Mouse (Mus musculus) spleen, adult 2 months (tissue): Measurements from ENCODE around the gene Chmp3. TPM values are rescaled to one million over a fixed set of nuclear protein-coding genes. Genes with fewer than 3 reads are reported as not detected.

Experiments used
- DNase-seq, 2 experiments: peaks; one replicate each; pipeline versions ENCODE4 v3.0.0 to v3.0.0-alpha.2; 2012 to 2021; ENCODE audit warnings: low spot score in 2 of 2, low read depth in 1 of 2
- H3K27ac ChIP-seq: fragments of 200-500 bp; 2 replicates; pipeline ENCODE4 v1.5.1; 2012; ENCODE audit warnings: low read length, inconsistent platforms; ENCODE audit not compliant: insufficient read depth
- H3K27me3 ChIP-seq: fragments of 200-500 bp; 2 replicates; pipeline ENCODE4 v1.6.1; 2012; ENCODE audit warnings: mild to moderate bottlenecking, moderate library complexity, low read length, inconsistent platforms; ENCODE audit not compliant: control insufficient read depth, insufficient read depth
- H3K36me3 ChIP-seq: fragments of 200-500 bp; 2 replicates; pipeline ENCODE4 v1.6.1; 2012; ENCODE audit warnings: mild to moderate bottlenecking, low read length, inconsistent platforms; ENCODE audit not compliant: control insufficient read depth, insufficient read depth
- H3K4me1 ChIP-seq: fragments of 200-500 bp; 2 replicates; pipeline ENCODE4 v1.6.1; 2011; ENCODE audit warnings: inconsistent platforms; ENCODE audit not compliant: control insufficient read depth, insufficient read depth, insufficient read length
- H3K4me3 ChIP-seq: fragments of 200-500 bp; 2 replicates; pipeline ENCODE4 v1.5.1; 2011; ENCODE audit warnings: mild to moderate bottlenecking, inconsistent platforms; ENCODE audit not compliant: insufficient read depth, insufficient read length; ENCODE audit errors: extremely low read depth
- CTCF ChIP-seq: fragments of 200-500 bp; IDR thresholded peaks from 2 replicates; pipeline ENCODE4 v1.5.1; 2011; ENCODE audit warnings: mild to moderate bottlenecking, inconsistent platforms; ENCODE audit not compliant: insufficient read depth, insufficient read length, insufficient replicate concordance; ENCODE audit errors: extremely low read depth
- POLR2A ChIP-seq: fragments of 200-500 bp; IDR thresholded peaks from 2 replicates; pipeline ENCODE4 v1.6.1; 2011; ENCODE audit warnings: low read depth, low read length, inconsistent platforms
- WGBS: fragments of 180-500 bp; shearing (Covaris S2); methylation state at CpG from one replicate; pipeline ENCODE4 v1.1.7; 2018; 5-methylcytosine and 5-hydroxymethylcytosine counted together
- polyA plus RNA-seq: library from polyadenylated mRNA; depleted of rRNA; stranded (reverse); fragments of >200 nt; gene quantifications from 2 replicates; pipeline ENCODE4 v1.2.3, GENCODE M21; 2012; rRNA removed

Gene Chmp3
- polyA plus RNA-seq = 14.6 and 15.3 TPM in 2 replicates

DNA sequence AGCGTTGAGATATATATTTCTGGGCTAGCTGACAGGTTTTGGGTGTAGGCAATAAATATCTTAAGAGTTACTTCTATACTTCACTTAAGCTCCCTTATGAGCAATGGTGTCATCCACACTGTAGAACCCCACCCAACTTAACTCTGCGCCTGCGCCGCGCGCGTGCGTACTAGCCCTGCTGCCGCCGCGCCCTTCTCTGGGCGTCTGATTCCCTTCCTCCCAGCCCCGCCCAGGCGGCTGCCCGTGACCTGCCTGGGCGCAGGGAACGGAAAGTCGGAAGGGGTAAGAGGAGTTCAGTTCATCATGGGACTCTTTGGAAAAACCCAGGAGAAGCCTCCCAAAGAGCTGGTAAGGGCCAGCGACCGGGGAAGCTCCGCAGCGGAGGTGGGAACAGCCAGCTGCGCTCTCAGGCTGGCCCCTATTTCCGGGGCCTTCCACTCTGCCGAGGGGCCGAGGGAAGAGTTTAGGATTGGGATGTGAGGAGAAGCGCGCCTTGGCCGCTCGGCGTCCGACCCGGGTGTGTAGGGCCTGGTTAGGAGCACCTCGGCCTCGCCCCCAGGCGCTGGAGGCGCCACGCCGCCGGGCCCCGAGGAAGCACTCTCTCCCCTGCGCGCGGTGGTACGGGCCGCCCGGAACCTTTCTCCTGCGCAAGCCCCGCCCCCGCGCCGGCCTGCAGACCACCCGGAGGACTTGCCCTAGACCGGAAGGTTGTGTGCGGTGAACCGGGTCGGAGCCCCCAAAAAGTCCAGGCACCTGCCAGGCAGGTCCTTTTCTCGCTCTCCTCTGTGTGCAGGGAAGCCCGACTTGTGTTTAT is at the start of gene Chmp3:
TSS of gene Chmp3 (plus strand) at position 112 of the 814 bp plus-strand sequence.
- peaks cover 2% of the 10 kb centered on the region; the same call in 1 of the 2 replicates for H3K4me1 ChIP-seq
- DNase-seq = peak; percentile 80 to 94
- WGBS = under 1% methylated on average over 59 of the region's 59 CpGs
- H3K36me3 ChIP-seq = no peaks in the 10 kb centered on the region
- H3K4me3 ChIP-seq = peak within 1 kb of the TSS; percentile 75
- TF ChIP-seq CTCF (no peak), POLR2A (peak; percentile 52)
- H3K27me3 ChIP-seq = no peaks in the 10 kb centered on the region
- peak within 1 kb of the TSS; percentile 98 for H3K27ac ChIP-seq

DNA sequence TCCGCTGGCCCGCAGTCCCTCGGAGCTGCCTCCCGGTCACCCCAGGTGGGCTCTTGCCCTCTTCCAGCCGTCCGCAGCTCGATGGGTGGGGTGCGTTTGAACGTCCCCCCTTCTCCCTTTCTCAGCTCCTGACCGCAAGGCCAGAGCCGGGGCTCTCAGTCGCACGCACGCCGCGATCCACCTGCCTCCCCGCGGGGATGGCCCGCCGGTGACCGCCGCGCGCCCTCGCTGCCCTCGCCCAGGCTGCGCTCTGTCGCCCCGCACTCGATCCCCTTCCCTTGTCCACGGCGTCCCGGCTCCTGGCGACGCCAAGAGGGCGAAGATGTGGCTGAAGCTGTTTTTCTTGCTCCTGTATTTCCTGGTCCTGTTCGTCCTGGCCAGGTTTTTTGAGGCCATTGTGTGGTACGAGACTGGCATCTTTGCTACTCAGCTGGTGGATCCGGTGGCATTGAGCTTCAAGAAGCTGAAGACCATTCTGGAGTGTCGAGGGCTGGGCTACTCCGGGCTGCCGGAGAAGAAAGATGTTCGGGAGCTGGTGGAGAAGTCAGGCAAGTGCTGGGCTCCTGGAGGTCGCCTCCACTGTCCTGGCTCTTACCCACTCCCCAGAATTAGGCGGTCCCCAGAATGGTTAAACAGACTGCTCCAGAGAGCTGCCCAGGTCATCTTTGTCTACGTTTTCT is 49.1 kb upstream of the Chmp3 start:
- 1% methylated on average over 46 of the region's 46 CpGs for WGBS
- peak overlapping the region; percentile 92 for H3K27ac ChIP-seq
- peak in 1 of 2 experiments; percentile 29 for DNase-seq
- H3K4me1 ChIP-seq = no peaks in the 10 kb centered on the region
- H3K4me3 ChIP-seq = peak overlapping the region; percentile 84
- H3K36me3 ChIP-seq = peaks cover 2% of the 10 kb centered on the region; the same call in 1 of the 2 replicates
- H3K27me3 ChIP-seq = no peaks in the 10 kb centered on the region
- TF ChIP-seq POLR2A = no peak
- no peak for TF ChIP-seq CTCF

- H3K36me3 ChIP-seq = peaks cover 2% of the 10 kb centered on the region; the same call in 1 of the 2 replicates
- no peaks in the 10 kb centered on the region for H3K27me3 ChIP-seq
- no peaks in the 10 kb centered on the region for H3K4me1 ChIP-seq
- H3K4me3 ChIP-seq = no peak overlapping the region
- no peak for DNase-seq
- WGBS = 83% methylated on average over 3 of the region's 3 CpGs
- TF ChIP-seq CTCF = no peak
- no peak for TF ChIP-seq POLR2A
- no peak overlapping the region for H3K27ac ChIP-seq
Observed at GRCm38 (mm10) chr6:71500575-71500974, 43.0 kb upstream of the Chmp3 start.

DNA sequence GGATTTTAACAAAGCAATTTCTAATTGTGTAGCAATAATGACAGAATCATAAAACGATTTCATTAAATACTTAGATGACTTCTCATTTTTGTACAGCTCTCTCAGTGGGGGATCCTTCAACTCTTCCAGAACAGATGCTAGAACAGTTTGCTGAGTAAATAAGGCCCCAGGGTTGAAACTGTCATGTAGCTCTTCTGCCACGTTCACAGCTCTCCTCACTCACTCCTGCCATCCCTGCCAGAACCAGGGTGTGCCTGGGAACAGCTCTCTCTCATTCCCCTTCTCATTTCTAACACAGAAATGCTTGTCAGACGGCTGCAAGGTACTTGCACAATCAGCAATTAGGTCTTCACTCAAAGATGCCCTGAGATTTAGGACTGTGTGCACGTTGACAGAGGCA is 40.6 kb upstream of the Chmp3 start:
- Histone ChIP-seq H3K27ac (no peak overlapping the region), H3K4me1 (no peaks in the 10 kb centered on the region), H3K36me3 (peaks cover 4% of the 10 kb centered on the region; the same call in 1 of the 2 replicates), H3K27me3 (no peaks in the 10 kb centered on the region), H3K4me3 (no peak overlapping the region)
- 83% methylated on average over 4 of the region's 4 CpGs for WGBS
- TF ChIP-seq POLR2A (no peak), CTCF (no peak)
- DNase-seq = no peak

- TF ChIP-seq CTCF (no peak), POLR2A (no peak)
- Histone ChIP-seq H3K27me3 (no peaks in the 10 kb centered on the region), H3K27ac (no peak overlapping the region), H3K4me3 (no peak overlapping the region), H3K36me3 (peaks cover 2% of the 10 kb centered on the region; the same call in 1 of the 2 replicates), H3K4me1 (no peaks in the 10 kb centered on the region)
- no peak for DNase-seq
Observed at GRCm38 (mm10) chr6:71503670-71504069, 39.9 kb upstream of the Chmp3 start.

DNA sequence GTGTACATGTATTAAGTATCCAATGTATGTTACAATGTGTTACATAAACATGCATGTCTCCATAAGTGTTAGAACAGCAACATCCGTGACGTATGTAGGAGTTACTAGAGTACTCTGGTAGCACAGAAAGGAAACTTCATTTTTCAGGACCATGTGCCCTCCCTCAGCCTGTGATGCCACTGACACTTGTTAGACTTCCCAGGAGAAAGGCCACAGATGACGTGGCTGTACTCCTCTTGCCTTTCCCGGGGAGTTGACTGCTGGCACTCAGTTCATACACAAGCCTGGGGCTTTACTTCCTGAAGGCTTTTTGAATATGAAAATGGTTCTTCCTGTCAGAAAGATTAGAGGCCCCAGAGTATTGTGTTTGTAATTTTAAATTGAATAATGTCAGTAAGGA is 39.5 kb upstream of the Chmp3 start:
- Histone ChIP-seq H3K36me3 (peaks cover 2% of the 10 kb centered on the region; the same call in 1 of the 2 replicates), H3K27me3 (no peaks in the 10 kb centered on the region), H3K4me3 (no peak overlapping the region), H3K4me1 (no peaks in the 10 kb centered on the region), H3K27ac (no peak overlapping the region)
- 74% methylated on average over 4 of the region's 4 CpGs for WGBS
- no peak for TF ChIP-seq POLR2A
- no peak for TF ChIP-seq CTCF
- DNase-seq = no peak

GRCm38 (mm10) chr6:71505671-71506070 is 37.9 kb upstream of the Chmp3 start:
- peaks cover 10% of the 10 kb centered on the region for H3K36me3 ChIP-seq
- no peaks in the 10 kb centered on the region for H3K4me1 ChIP-seq

More at GRCm38 (mm10) chr6:71505671-71506070, 37.9 kb upstream of the Chmp3 start:
- Histone ChIP-seq H3K27ac (no peak overlapping the region), H3K27me3 (no peaks in the 10 kb centered on the region), H3K4me3 (no peak overlapping the region)
- WGBS = 93% methylated on average over 2 of the region's 2 CpGs
- TF ChIP-seq CTCF (no peak), POLR2A (no peak)
- DNase-seq = no peak
